Mouse (Mus musculus): ENCODE measurements at regions not wholly inside any gene's neighbourhood (a gene's known extent, or its start where the extent isn't known, plus 50 kb on each side); places are given as distances from the start of the nearest gene placed in this dataset.

DNA sequence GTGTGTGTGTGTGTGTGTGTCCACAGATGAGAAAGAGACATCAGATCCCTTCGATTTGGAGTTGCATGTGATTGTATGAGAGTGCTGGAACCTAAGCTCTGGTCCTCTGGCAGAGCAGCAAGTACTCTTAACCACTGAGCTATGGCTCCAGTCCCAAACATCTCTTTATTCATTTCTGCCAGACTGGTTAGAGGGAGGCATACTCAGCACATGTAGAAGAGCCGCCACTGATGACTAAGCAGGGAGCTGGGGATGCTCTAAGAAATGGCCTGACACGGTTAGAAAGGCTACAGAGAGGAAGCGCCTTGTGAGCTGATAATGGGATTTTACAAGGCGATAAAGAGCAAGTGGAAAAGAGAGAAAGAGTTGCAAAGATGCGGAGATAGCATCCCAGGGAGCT lies 287.3 kb upstream of the Castor2 start:
- TF ChIP-seq CTCF (conservative IDR thresholded peaks at IDR 0.05; ENCODE audit: insufficient read depth, insufficient read length, low read depth, low read length) (no peak), POLR2A (IDR thresholded peaks at IDR 0.05; ENCODE audit: low read depth, low read length) (no peak)
